Mouse (Mus musculus) hindbrain, embryonic 14.5 days (tissue): Measurements from ENCODE around the gene Olfr544. TPM values are rescaled to one million over a fixed set of nuclear protein-coding genes. Genes with fewer than 3 reads are reported as not detected.

Experiments used
- ATAC-seq: fragments of 200-750 bp; cut with Nextera tagmentation; 2 replicates; pipeline ENCODE4 v1.8.0; 2017; ENCODE audit warnings: moderate number of reproducible peaks, mild to moderate bottlenecking, moderate TSS enrichment, moderate library complexity; ENCODE audit not compliant: low FRiP score
- DNase-seq: peaks from one replicate; pipeline ENCODE4 v3.0.0-alpha.2; 2015; ENCODE audit warnings: low spot score
- H3K27ac ChIP-seq: fragments of 300-500 bp; sonication (generic); 2 replicates; pipeline ENCODE4 v1.5.1; 2014; ENCODE audit warnings: mild to moderate bottlenecking, moderate library complexity
- H3K27me3 ChIP-seq: fragments of 300-500 bp; sonication (generic); 2 replicates; pipeline ENCODE4 v1.6.1; 2014; ENCODE audit warnings: mild to moderate bottlenecking, low read length, mixed read lengths; ENCODE audit not compliant: control insufficient read depth, insufficient read depth
- H3K36me3 ChIP-seq: fragments of 300-500 bp; sonication (generic); replicated peaks from 2 replicates; pipeline ENCODE4 v1.6.1; 2014; ENCODE audit not compliant: control insufficient read depth, insufficient read depth
- H3K4me1 ChIP-seq: fragments of 300-500 bp; sonication (generic); replicated peaks from 2 replicates; pipeline ENCODE4 v1.6.1; 2014; ENCODE audit warnings: antibody characterized with exemption, low read length, mixed read lengths; ENCODE audit not compliant: control insufficient read depth, insufficient read depth
- H3K4me2 ChIP-seq: fragments of 300-500 bp; sonication (generic); replicated peaks from 2 replicates; pipeline ENCODE4 v1.6.1; 2014; ENCODE audit warnings: mild to moderate bottlenecking, moderate library complexity
- H3K4me3 ChIP-seq: fragments of 300-500 bp; sonication (generic); replicated peaks from 2 replicates; pipeline ENCODE4 v1.5.1; 2014; ENCODE audit warnings: mild to moderate bottlenecking, low read length
- H3K9ac ChIP-seq: fragments of 300-500 bp; sonication (generic); 2 replicates; pipeline ENCODE4 v1.6.1; 2014
- H3K9me3 ChIP-seq: fragments of 300-500 bp; sonication (generic); 2 replicates; pipeline ENCODE4 v1.6.1; 2016; ENCODE audit warnings: low read length; ENCODE audit not compliant: control insufficient read depth
- WGBS: fragments of 180-500 bp; shearing (Covaris S2); extraction: QIAGEN DNeasy Blood & Tissue Kit; methylation state at CpG from one replicate; pipeline ENCODE4 v1.1.7; 2014; 5-methylcytosine and 5-hydroxymethylcytosine counted together
- polyA plus RNA-seq: library from polyadenylated mRNA; unstranded; fragments of >200 nt; fragmentation: Nextera tagmentation; extraction: Ambion mirVana; gene quantifications from 2 replicates; pipeline ENCODE4 v1.2.1, GENCODE M21; 2014

The Olfr544 gene
- polyA plus RNA-seq, 1 experiment from 2014 or later, result 0.11 TPM

DNA sequence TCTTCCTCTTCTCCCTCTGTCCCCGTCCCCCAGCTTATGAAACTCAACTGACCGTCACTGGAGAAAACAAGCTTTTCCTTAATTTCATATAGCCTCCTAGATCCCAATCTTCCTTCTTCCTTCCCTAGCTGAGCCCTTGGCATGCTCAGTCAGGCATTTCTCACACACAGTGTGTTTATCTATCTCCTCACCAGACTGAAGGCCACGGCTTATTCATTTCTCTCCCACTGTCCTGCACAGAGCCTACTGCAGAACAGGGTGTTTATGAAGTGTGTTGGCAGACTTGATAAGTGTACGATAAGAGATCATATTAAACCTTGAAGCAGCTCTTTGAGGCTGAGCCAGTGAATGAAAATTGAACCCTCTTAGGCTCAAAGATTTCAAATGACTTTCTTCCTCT is 7.3 kb downstream of the Olfr544 start:
- Histone ChIP-seq H3K4me3 (no peak overlapping the region), H3K9me3 (no peaks in the 10 kb centered on the region), H3K4me1 (no peaks in the 10 kb centered on the region), H3K27me3 (no peaks in the 10 kb centered on the region), H3K27ac (no peak overlapping the region), H3K4me2 (no peak overlapping the region), H3K9ac (no peak overlapping the region), H3K36me3 (no peaks in the 10 kb centered on the region)
- ATAC-seq (no peak), DNase-seq (no peak)
- 91% methylated on average over 4 of the region's 4 CpGs for WGBS

GRCm38 (mm10) chr7:102479368-102480078 is 8.6 kb downstream of the Olfr544 start:
- H3K4me1 ChIP-seq, result no peaks in the 10 kb centered on the region
- no peak overlapping the region for H3K9ac ChIP-seq
- ATAC-seq (no peak), DNase-seq (no peak)
- H3K4me3 ChIP-seq, result no peak overlapping the region
- no peaks in the 10 kb centered on the region for H3K27me3 ChIP-seq
- no peak overlapping the region for H3K4me2 ChIP-seq
- no peaks in the 10 kb centered on the region for H3K9me3 ChIP-seq
- WGBS, result 78% methylated on average over 5 of the region's 5 CpGs
- no peaks in the 10 kb centered on the region for H3K36me3 ChIP-seq
- H3K27ac ChIP-seq, result no peak overlapping the region

DNA sequence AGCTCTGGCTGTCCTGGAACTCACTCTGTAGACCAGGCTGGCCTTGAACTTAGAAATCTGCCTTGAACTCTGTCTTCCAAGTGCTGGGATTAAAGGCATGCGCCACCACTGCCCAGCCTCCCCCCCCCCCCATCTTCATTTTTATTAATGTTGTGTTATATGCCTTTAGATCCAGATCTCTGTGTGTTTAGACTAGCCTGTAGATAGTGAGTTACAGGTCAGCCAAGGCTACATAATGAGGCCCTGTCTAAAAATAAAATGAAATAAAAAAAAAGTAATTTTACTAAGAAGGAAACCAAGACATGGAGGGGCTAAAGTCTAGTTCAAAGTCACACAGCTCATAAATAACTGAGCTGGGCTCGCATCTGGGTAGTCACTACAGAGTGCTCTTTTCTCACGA is 9.2 kb downstream of the Olfr544 start:
- Histone ChIP-seq H3K27me3 (no peaks in the 10 kb centered on the region), H3K36me3 (no peaks in the 10 kb centered on the region), H3K27ac (no peak overlapping the region), H3K4me2 (no peak overlapping the region), H3K9ac (no peak overlapping the region), H3K4me3 (no peak overlapping the region), H3K4me1 (no peaks in the 10 kb centered on the region), H3K9me3 (no peaks in the 10 kb centered on the region)
- 82% methylated on average over 3 of the region's 3 CpGs for WGBS
- DNase-seq, result no peak
- no peak for ATAC-seq

DNA sequence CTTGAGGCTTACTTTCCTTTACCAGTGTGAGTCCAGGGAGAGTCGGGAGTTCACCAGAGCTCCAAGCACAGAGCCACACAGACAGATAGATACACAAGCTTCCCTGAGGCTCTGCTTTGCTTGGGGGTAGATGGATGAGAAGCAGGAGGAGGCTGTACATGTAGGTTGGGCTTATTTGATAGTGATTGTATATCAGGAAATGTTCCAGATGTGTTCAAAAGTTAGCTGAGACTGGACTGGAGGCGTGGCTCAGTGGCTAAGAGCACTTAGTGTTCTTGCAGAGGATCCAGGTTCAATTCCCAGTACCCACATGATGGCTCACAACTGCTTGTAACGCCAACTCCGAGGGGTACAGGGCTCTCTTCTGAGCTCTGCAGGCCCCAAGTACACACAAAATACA is 9.7 kb downstream of the Olfr544 start:
- Histone ChIP-seq H3K4me2 (no peak overlapping the region), H3K27ac (no peak overlapping the region), H3K4me1 (no peaks in the 10 kb centered on the region), H3K9me3 (no peaks in the 10 kb centered on the region), H3K36me3 (no peaks in the 10 kb centered on the region), H3K9ac (no peak overlapping the region), H3K4me3 (no peak overlapping the region), H3K27me3 (no peaks in the 10 kb centered on the region)
- ATAC-seq (no peak), DNase-seq (no peak)
- WGBS, result 91% methylated on average over 4 of the region's 4 CpGs

DNA sequence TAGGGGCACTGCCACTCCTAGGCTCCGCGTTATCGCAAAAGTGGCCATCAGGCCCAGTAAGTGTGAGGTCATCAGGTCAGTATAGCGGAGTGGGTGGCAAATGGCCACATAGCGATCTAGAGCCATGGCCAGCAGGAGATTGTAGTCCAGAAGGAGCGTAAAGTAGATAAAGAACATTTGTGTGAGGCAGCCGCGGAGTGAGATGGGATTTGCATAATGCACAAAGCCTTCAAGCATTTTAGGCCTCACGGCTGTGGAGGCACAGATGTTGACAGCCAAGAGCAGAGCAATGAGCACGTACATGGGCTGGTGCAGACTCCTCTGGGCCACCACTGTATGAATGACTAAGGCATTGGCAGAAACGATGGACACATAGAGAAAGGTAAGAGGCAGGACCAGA is 10.7 kb downstream of the Olfr544 start:
- DNase-seq (no peak), ATAC-seq (no peak)
- Histone ChIP-seq H3K27ac (no peak overlapping the region), H3K4me2 (no peak overlapping the region), H3K27me3 (no peaks in the 10 kb centered on the region), H3K36me3 (no peaks in the 10 kb centered on the region), H3K4me1 (no peaks in the 10 kb centered on the region), H3K4me3 (no peak overlapping the region), H3K9ac (no peak overlapping the region), H3K9me3 (no peaks in the 10 kb centered on the region)
- 80% methylated on average over 11 of the region's 11 CpGs for WGBS

DNA sequence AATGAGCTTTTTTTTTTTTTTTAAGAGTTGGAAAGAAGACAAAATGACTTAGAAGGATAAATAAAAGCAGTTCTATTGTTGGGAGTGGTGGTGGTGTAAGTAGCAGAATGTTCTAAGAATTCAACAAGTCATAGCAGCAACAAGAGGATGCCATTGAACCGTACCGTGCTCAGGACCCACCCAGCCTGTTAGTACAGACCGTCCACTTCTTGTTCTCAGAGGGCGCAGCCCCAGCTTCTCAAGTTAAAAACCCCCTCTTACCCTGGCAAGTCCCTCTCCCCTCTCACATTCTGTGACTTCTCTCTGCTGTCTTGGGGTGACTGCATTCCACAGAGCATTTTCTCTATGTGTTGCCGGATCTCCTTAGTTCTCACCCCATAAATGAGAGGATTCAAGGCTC is 11.5 kb downstream of the Olfr544 start:
- H3K9ac ChIP-seq, result no peak overlapping the region
- no peaks in the 10 kb centered on the region for H3K4me1 ChIP-seq
- H3K27me3 ChIP-seq, result no peaks in the 10 kb centered on the region
- H3K36me3 ChIP-seq, result no peaks in the 10 kb centered on the region
- DNase-seq (no peak), ATAC-seq (no peak)
- H3K9me3 ChIP-seq, result no peaks in the 10 kb centered on the region
- H3K27ac ChIP-seq, result no peak overlapping the region
- H3K4me2 ChIP-seq, result no peak overlapping the region
- H3K4me3 ChIP-seq, result no peak overlapping the region
- 97% methylated on average over 5 of the region's 5 CpGs for WGBS

DNA sequence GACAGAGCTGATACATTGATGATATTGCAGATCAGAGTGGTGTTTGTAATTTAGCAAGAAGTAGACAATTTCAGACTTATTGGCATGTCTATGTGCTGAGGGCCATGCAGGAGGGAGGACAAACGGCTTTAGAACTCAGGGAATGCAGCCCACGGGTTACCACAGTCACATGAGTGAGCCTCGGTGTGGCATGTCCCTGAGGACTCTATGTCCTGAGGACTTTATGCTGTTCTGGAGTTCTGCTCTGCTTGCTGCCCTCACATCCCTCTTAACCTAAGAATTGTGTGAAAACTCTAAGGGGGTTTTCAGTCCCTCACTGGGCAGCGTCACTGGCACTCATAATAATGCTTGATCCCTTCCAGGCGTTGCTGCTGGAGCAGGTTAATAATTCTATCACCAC is 15.4 kb downstream of the Olfr544 start:
- Histone ChIP-seq H3K27me3 (no peaks in the 10 kb centered on the region), H3K27ac (no peak overlapping the region), H3K4me2 (no peak overlapping the region), H3K4me1 (no peaks in the 10 kb centered on the region), H3K4me3 (no peak overlapping the region), H3K9me3 (no peaks in the 10 kb centered on the region), H3K9ac (no peak overlapping the region), H3K36me3 (peaks cover 22% of the 10 kb centered on the region)
- DNase-seq (no peak), ATAC-seq (no peak)
- 65% methylated on average over 5 of the region's 5 CpGs for WGBS

- 89% methylated on average over 8 of the region's 8 CpGs for WGBS
- peaks cover 72% of the 10 kb centered on the region for H3K36me3 ChIP-seq
These were observed 20.5 kb downstream of the Olfr544 start for GRCm38 (mm10) chr7:102467566-102467965.

GRCm38 (mm10) chr7:102458618-102459380 is 29.3 kb downstream of the Olfr544 start:
- H3K27ac ChIP-seq, result no peak overlapping the region
- no peak overlapping the region for H3K4me2 ChIP-seq
- no peak overlapping the region for H3K4me3 ChIP-seq
- ATAC-seq (no peak), DNase-seq (no peak)
- no peaks in the 10 kb centered on the region for H3K27me3 ChIP-seq
- H3K9me3 ChIP-seq, result no peaks in the 10 kb centered on the region
- H3K4me1 ChIP-seq, result no peaks in the 10 kb centered on the region
- 81% methylated on average over 5 of the region's 5 CpGs for WGBS
- peaks cover 92% of the 10 kb centered on the region for H3K36me3 ChIP-seq
- no peak overlapping the region for H3K9ac ChIP-seq

More at GRCm38 (mm10) chr7:102467566-102467965, 20.5 kb downstream of the Olfr544 start:
- ATAC-seq (no peak), DNase-seq (no peak)
- Histone ChIP-seq H3K9me3 (no peaks in the 10 kb centered on the region), H3K27me3 (no peaks in the 10 kb centered on the region), H3K27ac (no peak overlapping the region), H3K4me1 (no peaks in the 10 kb centered on the region), H3K4me2 (no peak overlapping the region), H3K4me3 (no peak overlapping the region), H3K9ac (no peak overlapping the region)
